ENCODE assay signal across 16 mouse cellular contexts in the genomic region with DNA sequence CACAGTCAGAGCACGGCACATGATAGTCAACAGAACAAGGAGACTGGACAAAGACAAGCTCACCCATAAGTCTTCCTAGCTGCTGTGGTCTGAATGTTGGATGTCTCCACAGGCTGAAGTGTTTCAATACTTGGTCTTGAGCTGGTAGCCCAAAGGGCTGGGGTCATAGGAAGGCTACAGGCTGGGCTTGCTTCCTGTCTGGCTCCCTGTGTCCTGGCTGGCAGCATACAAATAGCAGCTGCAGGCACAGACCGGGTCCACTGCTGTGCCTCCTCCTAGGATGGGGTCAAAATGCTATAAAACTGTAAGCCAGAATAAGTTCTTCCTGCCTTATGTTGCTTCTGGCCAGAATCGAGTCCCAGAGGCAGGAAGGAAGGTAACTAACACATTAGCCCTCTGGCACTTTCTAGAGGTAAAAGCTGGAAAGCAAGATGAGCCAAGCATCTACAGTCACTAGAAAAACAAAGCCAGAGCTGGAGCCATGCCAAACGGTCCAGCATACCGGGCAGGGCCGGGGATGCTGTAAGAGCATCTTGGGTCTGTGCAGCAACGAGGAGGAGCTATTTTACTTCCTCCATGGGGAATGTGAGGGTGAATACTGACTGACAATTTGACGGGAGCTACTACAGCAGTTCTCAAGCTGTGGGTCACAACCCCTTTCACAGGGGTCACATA.
DNase-seq lines count a peak whose midpoint lies in the region; ATAC-seq and TF ChIP-seq lines count a peak whose summit lies in the region.
"Had no signal": no experiment of that assay in that cellular context is flagged by ENCODE, and none has a peak within 500 bp of the region (broad histone marks: within the 10 kb centered on the region; RNA-seq: fewer than 3 reads in every experiment).

No protein-coding gene starts in this region.

- H3K4me2 ChIP-seq in midbrain, embryonic 14.5 days (ENCODE audit: low read length), result no peak overlapping the region
- no peak overlapping the region for H3K4me2 ChIP-seq in limb, embryonic 11.5 days (ENCODE audit: low read depth, severe bottlenecking)
- H3K4me2 ChIP-seq: liver, embryonic 11.5 days; midbrain, embryonic 12.5 days had no signal

- H3K4me1 ChIP-seq in kidney, adult 2 months (ENCODE audit: control insufficient read depth, insufficient read depth, low read length), result no peaks in the 10 kb centered on the region
- H3K4me1 ChIP-seq in midbrain, embryonic 14.5 days (ENCODE audit: control insufficient read depth, insufficient read depth, low read length), result no peaks in the 10 kb centered on the region; the same call in 1 of the 2 replicates
- H3K4me1 ChIP-seq in midbrain, embryonic 10.5 days, result peaks cover 4% of the 10 kb centered on the region
- H3K4me1 ChIP-seq in limb, embryonic 11.5 days (ENCODE audit: control insufficient read depth, insufficient read depth, low read length), result peaks cover 6% of the 10 kb centered on the region; the same call in 1 of the 2 replicates

- H3K9me3 ChIP-seq in midbrain, embryonic 14.5 days (ENCODE audit: control insufficient read depth, low read length), result no peaks in the 10 kb centered on the region
- H3K9me3 ChIP-seq in midbrain, embryonic 10.5 days (replicated peaks), result no peaks in the 10 kb centered on the region
- H3K9me3 ChIP-seq in limb, embryonic 11.5 days (ENCODE audit: control insufficient read depth, low read length), result no peaks in the 10 kb centered on the region
- H3K9me3 ChIP-seq: hindbrain, embryonic 10.5 days; midbrain, embryonic 12.5 days had no signal

- no peak overlapping the region for H3K9ac ChIP-seq in midbrain, embryonic 14.5 days (replicated peaks; ENCODE audit: low read length)
- H3K9ac ChIP-seq in limb, embryonic 11.5 days (ENCODE audit: low read length), result no peak overlapping the region
- H3K9ac ChIP-seq: midbrain, embryonic 12.5 days had no signal

- no peaks in the 10 kb centered on the region for H3K27me3 ChIP-seq in kidney, adult 2 months (replicated peaks; ENCODE audit: control insufficient read depth, insufficient read depth, low read length)
- H3K27me3 ChIP-seq in midbrain, embryonic 14.5 days (ENCODE audit: control insufficient read depth, insufficient read depth, low read length), result no peaks in the 10 kb centered on the region
- peaks cover 25% of the 10 kb centered on the region for H3K27me3 ChIP-seq in midbrain, embryonic 10.5 days (ENCODE audit: low read depth, poor library complexity, severe bottlenecking)
- H3K27me3 ChIP-seq in limb, embryonic 11.5 days (ENCODE audit: control insufficient read depth, insufficient read depth, low read length), result no peaks in the 10 kb centered on the region

- whole genome bisulfite sequencing in kidney, adult 2 months, result 27% methylated on average over 8 of the region's 8 CpGs
- WGBS in midbrain, embryonic 14.5 days, result 63% methylated on average over 8 of the region's 8 CpGs
- WGBS in midbrain, embryonic 10.5 days, result 72% methylated on average over 8 of the region's 8 CpGs
- WGBS in limb, embryonic 11.5 days, result 47% methylated on average over 8 of the region's 8 CpGs

- TF ChIP-seq POLR2A in kidney, adult 2 months (IDR thresholded peaks at IDR 0.05; ENCODE audit: low read depth, low read length), result no peak

- peak; percentile 65 to 68 for DNase-seq in cerebellum, postnatal 10 days
- DNase-seq in kidney, adult 2 months, result peak; percentile 14
- no peak for DNase-seq in kidney, adult 9 months
- DNase-seq in midbrain, embryonic 14.5 days, result peak; percentile 41
- DNase-seq in midbrain, embryonic 10.5 days (ENCODE audit: low spot score), result no peak
- DNase-seq in limb, embryonic 11.5 days (ENCODE audit: low spot score), result no peak
- no peak for DNase-seq in urinary bladder, postnatal 4 days (ENCODE audit: low spot score in 2 of 2)
- DNase-seq: cerebellum, adult 2 months; heart, adult 11 months; right cerebral cortex, postnatal 25 days had no signal

- H3K4me3 ChIP-seq in kidney, adult 2 months (ENCODE audit: insufficient read depth, low read depth, low read length), result no peak overlapping the region
- H3K4me3 ChIP-seq in midbrain, embryonic 14.5 days (replicated peaks; ENCODE audit: low read depth, low read length), result no peak overlapping the region
- no peak overlapping the region for H3K4me3 ChIP-seq in midbrain, embryonic 10.5 days
- no peak overlapping the region for H3K4me3 ChIP-seq in limb, embryonic 11.5 days (ENCODE audit: low read depth, low read length)
- H3K4me3 ChIP-seq: hindbrain, embryonic 10.5 days; layer of hippocampus, adult 2 months; midbrain, embryonic 12.5 days had no signal

- H3K27ac ChIP-seq in kidney, adult 2 months (ENCODE audit: insufficient read depth, low read depth, low read length), result no peak overlapping the region
- H3K27ac ChIP-seq in midbrain, embryonic 14.5 days (replicated peaks; ENCODE audit: low read depth, low read length), result no peak overlapping the region
- no peak overlapping the region for H3K27ac ChIP-seq in midbrain, embryonic 10.5 days (replicated peaks)
- H3K27ac ChIP-seq in limb, embryonic 11.5 days (replicated peaks; ENCODE audit: low read depth, low read length), result no peak overlapping the region
- H3K27ac ChIP-seq: hindbrain, embryonic 10.5 days; layer of hippocampus, adult 2 months; midbrain, embryonic 12.5 days had no signal

- no peak for TF ChIP-seq CTCF in kidney, adult 2 months (conservative IDR thresholded peaks at IDR 0.05; ENCODE audit: insufficient read depth, insufficient read length, low read depth, low read length)

- H3K36me3 ChIP-seq in kidney, adult 2 months (ENCODE audit: control insufficient read depth, insufficient read depth, low read length), result no peaks in the 10 kb centered on the region
- H3K36me3 ChIP-seq in midbrain, embryonic 14.5 days (ENCODE audit: control insufficient read depth, insufficient read depth, low read length), result no peaks in the 10 kb centered on the region
- no peaks in the 10 kb centered on the region for H3K36me3 ChIP-seq in midbrain, embryonic 10.5 days
- no peaks in the 10 kb centered on the region for H3K36me3 ChIP-seq in limb, embryonic 11.5 days (ENCODE audit: control insufficient read depth, insufficient read depth, low read length)
- H3K36me3 ChIP-seq: hindbrain, embryonic 10.5 days; midbrain, embryonic 12.5 days had no signal

- ATAC-seq in cerebellum, adult (ENCODE audit: insufficient number of reproducible peaks, low FRiP score, low TSS enrichment), result no peak
- no peak for ATAC-seq in midbrain, embryonic 14.5 days (ENCODE audit: low FRiP score, low TSS enrichment)
- 0 out of 2 replicates have a peak, but pooled peaks have one; percentile 68 for ATAC-seq in limb, embryonic 11.5 days (ENCODE audit: insufficient number of reproducible peaks, low FRiP score, low TSS enrichment, low read depth)
- ATAC-seq: intestine, embryonic 16.5 days had no signal

Comparison
In these comparisons a context has a peak if more than half of its experiments do, and no peak if none do; other contexts are left out.
1. DNase-seq: peak in cerebellum, postnatal 10 days (2 of 2), kidney, adult 2 months (single experiment) and midbrain, embryonic 14.5 days (single experiment); none in kidney, adult 9 months (single experiment), midbrain, embryonic 10.5 days (single experiment), limb, embryonic 11.5 days (single experiment) and urinary bladder, postnatal 4 days (0 of 2).